Mouse (Mus musculus) fibroblast of lung, adult 2 months (primary cell): ENCODE measurements around the gene Fam102a.
A peak's percentile ranks its signal among the peaks of the same experiment; 100 is the strongest.

ENCODE experiments used
- DNase-seq: peaks from one replicate; pipeline ENCODE4 v3.0.0-alpha.2; 2011; ENCODE audit warnings: low read depth

Fam102a gene

DNA sequence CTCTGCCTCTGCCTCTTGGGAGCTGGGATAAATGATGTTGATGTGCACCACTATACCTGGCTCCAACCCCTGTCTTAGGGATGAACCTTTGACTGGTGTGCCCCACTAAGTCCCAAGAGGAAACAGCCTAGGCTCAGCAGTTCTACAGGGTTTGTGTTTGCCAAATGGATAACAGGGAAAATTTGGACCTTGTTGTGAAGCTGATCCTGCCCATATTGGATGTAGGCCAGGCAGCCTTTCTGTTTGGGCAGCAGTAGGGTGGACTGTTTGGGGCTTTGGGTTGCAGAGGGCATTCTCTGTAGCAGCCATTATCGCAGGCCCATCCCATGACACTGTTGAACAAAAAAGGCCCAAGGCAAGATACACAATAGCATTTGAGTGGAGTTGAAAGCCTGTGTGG is 11.8 kb downstream of the Fam102a start:
- no peak for DNase-seq

DNA sequence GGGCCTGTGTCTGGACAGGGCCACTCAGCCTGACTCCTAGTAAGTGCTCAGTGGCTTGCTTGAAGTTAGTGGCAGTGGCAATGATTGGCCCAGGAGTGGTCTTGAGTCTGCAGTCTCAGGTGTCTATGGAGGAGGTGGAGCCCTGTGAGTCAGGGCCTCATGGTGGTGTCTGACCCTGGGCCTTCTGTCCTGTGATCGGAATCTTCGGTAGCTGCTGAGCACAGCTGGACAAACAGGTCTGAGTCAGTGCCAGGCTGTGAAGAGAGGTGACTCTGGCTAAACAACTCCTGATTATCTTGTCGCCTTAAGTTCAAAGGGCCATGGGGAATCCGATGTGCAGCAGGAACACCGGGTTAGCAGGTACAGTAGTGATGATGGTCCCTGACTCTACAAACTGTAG is 12.2 kb downstream of the Fam102a start:
- no peak for DNase-seq

DNA sequence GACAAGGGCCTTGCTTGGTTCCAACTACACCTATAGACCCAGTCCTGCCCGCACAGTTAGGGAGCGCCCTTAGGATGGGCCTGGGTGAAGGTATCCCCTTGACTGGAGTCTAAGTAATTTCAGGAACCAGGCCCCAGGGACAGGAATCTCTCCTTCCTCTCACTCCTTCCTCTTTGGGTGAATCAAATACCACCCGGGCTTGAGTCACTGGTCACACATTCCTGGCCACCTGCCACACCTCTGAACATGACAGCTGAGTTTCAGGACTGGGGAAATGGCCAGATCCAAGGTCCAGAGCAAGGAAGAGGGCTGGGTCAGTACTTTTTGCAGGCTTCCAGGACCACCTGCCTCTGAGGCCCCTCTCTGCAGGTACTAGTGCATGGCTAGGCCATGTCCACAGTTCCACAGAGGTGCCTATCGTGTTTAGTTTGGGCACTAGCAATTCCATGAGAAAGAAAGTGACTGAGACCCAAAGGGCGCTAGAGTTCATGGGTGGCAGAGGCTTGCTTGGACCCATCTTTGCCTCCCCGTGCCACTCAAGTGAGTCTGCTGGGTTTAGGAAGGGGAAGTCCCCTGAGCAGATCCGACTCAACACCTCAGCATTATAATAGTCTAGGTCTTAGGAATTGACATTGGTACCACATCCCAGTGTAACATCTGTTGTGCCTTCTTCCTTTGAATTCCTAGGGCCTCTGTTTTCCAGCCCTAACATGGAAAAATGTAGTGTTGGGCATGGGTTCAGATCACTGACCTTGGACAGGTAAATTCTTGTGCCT is 13.0 kb downstream of the Fam102a start:
- DNase-seq: no peak

DNA sequence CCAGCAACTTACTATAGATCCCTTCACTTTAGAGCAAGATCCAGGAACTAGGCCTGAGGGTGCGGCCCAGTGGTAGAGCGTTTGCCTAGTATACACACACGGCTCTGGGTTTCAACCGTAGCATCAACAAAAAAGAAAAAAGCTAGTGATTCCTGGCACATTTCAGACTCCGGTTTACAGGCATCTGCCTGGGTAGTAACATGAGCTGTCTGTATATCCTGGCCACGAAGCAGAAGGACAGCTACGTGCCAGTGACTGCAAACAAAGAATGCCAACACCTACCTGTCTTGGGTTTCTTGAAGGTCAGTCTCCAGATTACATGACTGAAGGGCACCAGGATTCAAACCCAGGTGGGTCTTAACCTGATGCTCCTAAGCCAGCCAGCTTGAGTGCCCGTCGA is 14.0 kb downstream of the Fam102a start:
- no peak for DNase-seq

DNA sequence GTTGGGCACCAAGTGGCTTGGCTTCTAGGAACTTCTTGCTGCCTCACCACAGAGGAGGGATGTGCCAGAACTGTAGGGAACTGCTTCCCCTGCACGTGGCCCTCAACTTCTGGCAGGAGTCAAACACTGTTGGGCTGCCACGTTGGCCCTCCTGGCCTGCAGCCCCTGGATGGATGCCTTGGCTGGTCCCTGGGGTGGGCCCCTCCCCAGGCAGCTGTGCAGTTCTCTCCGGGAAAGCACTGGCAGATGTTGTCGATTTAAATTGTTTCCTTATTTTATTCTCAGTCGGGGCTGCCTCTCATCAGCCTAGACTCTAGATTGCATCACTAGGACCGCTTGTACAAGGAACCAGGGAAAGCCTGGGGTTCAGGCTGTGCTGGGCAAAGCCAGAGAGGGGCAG is 14.6 kb downstream of the Fam102a start:
- peak; percentile 95 for DNase-seq

DNA sequence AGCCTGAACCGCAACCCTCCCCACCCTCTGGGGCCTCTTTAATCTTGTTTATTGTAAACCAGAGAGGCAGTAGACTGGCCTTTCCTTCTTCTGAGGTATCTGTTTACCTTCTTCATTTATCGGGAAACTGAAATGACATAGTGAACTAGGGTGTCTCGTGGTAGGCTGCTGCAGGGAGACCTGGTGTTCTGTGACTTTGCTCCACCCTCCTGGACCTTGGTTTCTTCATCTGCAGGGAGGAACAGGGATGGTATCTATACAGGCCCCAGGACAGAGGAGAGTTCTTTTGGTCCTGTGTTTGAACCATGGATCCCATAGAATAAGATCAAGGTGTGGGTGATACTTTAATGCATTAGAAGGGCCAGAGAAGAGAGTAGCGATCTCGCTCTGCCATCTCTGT is 16.1 kb downstream of the Fam102a start:
- no peak for DNase-seq

DNA sequence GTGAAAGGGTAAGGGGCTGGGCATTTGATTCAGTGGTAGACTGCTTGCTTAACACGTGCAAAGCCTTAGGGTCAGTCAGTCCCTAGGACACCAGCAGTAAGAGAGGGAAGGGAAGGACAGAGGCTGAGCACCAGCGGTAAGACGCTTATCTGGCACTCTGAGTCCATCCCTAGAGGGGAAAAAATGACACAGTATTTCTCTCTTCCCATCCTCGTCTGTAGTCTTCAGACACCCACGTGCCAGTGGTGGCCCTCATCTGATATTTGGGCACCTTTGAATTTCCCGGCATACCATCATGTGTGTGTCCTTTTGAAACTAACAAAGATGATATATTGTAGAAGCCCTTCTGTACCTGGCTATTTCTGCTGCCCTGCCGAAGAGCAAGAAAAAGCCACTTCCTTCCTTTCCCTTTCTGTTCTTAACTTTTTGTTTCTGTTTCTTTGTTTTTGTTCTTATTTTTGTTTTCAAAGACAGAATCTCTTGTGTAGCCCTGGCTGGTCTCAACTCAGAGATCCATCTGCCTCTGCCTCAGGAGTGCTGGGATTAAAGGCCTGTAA is 18.5 kb downstream of the Fam102a start:
- DNase-seq: no peak

DNA sequence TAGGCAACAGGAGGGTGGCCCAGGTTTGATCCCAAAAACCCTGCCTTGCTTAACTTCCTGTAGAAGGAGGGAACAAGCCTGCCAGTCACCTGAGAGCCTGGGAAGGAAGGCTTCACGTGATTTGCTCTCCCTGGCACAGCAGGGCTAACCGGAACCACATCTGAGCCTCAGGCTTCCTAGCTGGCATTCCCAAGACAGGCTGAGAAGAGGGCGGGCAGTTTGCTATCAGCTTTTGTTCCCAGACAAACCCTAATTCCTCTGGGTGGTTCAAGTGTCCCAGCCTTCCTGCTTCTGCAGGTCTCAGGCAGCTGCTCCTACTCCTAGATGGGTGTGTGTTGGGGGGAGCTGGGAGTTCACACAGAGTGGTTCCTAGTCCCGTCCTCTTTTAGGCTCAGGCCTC is 20.4 kb downstream of the Fam102a start:
- DNase-seq: peak; percentile 73

DNA sequence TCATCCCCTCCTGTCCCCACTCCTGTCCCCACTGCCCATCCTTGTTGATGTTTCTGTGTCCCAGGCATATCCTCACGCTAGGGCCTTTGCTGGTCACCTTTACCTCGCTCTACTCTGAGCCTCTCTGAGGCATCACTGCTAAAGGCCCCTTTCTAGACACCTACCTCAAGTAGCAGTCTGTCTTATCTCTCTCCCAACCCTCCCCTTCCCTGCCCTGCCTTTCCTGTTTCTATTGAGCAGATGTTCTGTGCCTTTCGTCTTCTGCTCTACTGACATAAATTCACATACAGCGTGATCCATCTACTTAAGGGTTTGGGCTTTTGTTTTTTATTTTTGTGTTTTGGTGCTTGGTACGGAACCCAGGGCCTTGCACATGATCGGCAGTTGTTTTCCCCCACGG is 20.9 kb downstream of the Fam102a start:
- no peak for DNase-seq

DNA sequence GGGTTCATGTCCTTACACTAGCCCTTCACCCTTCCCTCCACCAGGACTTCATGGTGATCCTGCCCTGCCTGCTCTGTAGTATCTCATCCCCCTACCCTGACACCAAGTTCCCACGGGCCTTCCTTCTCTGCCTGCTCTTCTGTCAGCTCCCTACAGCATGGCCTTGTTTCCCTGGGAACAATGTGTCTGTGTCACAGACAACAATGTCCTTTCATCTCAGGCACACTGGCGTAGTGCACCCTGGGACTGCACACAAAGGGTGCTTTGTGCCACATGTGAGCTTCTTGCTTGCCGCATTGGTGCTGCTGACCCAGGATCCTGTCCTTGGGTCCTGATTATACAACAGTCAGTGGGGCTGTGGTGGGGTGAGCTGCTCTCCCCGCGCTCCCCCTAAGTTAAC is 24.4 kb downstream of the Fam102a start:
- no peak for DNase-seq

DNA sequence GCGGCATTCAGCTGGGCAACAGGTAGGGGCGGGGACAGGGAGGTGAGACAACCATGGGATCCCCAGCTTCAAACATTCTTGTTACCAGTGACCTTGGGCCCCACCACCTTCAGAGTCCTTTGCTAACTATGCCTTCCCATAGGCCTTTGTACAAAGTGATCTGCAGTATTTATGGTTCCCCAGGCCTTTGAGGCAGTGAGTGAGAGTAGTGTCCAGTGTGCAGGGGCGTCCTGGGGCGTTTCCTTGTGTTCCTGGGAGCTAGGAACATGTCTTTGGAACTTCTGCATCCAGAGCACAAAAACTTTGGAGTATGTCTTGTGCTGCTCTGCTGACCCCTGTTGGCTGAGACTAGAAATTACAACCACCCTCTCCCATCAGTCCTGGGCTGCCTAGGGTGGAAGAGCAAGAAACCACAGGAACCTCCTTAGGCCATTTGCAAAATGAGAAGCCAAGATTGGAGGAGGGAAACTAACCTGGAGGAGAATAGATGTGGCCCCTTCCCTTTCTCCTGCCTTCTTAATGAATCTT is 31.5 kb downstream of the Fam102a start:
- DNase-seq: no peak

DNA sequence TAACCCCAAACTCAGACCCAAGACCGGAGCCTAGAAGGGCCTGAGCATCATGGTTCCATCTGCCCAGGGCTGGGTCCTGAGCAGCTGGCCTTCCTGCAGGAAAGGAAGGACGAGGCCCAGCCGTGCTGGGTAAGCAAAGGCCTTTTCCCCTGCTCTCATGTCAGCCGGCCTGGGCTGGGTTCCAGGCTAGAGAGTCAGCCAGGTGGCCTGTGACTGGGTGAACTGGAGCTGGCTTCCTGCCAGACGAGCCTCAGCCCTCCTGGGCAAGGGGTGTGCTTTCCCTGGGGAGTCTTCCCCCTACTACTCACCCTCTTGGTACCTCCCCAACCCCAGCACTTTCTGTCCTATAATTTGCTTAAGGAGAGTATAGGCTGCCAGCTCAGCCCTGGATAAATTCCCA is 33.0 kb downstream of the Fam102a start:
- DNase-seq: no peak

DNA sequence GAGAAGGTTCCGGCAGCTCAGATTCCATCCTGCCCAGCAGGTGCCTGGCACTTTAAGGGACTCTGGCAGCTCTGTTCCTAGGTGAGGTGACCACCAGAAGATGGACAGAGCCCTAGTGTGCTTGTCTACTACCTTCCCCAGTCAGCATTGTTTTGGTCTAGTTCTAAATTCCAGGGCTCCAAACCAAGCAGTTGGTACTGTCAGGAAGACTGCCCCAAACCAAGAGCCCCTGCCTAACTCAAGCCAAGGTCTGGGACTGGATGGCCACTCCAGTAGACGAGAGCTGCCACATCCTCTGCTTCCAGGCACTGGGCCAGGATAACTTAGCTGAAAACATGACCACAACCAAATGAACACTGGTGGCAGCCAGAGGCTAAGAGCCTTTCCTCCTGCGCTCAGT is 33.8 kb downstream of the Fam102a start:
- DNase-seq: no peak

DNA sequence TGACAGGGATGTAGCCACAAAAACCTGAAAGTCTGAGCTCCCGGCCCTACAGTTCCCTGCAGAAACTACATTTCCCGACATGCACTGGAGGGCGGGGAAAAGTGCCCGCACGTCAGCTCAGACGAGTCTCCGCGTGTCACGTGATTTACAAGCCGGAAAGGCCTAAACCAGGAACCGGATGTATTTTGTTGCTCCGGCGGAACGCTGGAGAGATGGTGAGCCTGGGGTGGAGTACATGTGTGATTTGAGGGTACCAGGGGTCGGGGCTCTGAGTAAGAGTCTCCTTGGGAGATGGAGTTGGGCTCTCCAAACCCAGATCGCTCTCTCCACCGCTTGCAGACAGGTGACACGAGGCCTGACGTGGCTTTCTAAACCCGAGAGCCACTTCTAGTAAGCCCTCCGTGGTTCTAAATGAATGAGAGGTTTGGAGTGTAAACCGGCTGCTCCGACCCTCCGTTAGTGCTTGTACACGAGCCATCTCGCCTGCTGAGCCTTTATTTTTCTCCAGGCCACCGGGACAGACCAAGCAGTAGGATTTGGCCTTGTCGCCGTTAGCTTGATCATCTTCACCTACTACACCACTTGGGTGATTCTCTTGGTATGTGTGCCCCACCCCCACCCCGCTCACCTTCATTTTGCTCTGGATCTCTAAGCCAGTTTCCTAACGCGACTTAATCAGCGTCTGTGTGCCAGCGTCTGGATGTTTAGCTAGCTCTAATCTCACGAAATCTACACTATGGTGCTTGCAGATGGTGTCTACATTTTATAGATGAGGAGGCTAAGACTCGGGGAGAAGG is 35.8 kb downstream of the Fam102a start, which contains the start of gene Dpm2:
Gene Dpm2, plus strand, starts transcription at position 161 of the 797 bp plus-strand sequence.
- peak; percentile 73 for DNase-seq

DNA sequence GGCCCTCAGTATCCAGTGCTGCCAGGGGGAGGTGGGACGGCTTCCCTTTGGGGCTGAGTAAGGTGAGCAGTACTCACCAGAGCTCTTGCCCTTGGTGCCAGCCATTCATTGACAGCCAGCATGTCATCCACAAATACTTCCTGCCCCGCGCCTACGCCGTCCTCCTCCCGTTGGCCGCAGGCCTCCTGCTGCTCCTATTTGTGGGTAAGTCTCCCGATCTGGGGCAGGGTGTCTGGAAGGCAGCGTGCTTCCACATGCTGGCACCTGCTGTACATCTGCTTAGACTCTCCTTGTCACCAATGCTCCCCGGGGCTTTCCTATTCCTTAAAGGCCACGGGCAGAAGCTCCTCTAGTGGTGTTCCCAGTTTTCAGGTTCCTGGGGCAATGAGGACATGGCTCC is 37.1 kb downstream of the Fam102a start:
- DNase-seq: no peak

DNA sequence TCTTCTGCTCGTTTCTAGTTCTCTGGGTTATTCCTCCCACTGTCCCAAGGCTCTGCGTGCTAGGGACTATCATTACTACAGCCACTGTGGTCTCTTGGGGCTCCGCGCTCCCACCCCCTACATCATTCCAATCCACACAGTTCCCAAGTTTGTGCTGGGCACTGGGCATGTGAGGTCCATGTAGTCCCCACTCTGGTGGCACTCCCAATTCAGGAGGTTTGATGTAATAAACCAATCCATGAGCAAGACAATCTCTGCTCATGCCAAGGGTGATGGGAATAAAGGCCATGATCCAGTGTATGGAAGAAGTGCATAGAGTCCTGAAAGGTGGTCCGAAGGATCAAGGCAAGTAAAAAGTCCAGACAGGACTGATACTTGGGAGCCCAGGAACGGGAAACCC is 39.4 kb downstream of the Fam102a start, which contains the start of gene Pip5kl1:
Gene Pip5kl1, plus strand, starts transcription at position 301 of the 400 bp plus-strand sequence.
- DNase-seq: no peak

DNA sequence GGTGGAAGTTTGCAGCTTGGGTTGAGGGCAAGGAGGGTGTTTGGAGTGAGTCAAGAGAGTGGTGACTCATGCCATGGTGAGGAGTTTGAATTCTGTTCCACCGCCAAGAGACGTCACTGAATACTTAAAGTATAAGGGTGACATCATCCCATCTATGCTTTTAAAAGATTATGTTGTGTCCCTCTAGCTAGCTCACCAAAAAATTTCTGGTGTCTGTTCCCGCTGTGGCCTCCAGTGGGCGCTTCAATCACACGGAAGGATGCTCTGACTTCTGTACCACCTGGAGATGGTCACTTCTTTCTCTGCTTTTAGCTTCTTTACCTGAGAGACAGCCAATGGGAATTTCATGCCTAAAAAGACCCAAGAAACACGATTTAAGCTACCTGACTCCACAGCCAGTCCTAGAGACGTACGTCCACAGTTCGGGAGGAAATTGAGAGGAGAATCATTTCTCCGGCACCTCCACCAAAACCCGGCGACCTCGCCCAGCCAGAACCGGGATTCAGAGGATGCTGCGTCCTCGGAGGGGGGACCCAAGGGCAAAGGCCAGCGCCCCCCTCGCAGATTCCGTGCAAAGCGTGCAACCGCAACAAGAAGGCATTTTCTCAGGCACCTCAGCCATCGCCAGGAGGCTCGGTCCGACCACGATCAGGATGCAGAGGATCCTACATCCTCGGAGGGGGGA is 39.9 kb downstream of the Fam102a start:
- DNase-seq: no peak

DNA sequence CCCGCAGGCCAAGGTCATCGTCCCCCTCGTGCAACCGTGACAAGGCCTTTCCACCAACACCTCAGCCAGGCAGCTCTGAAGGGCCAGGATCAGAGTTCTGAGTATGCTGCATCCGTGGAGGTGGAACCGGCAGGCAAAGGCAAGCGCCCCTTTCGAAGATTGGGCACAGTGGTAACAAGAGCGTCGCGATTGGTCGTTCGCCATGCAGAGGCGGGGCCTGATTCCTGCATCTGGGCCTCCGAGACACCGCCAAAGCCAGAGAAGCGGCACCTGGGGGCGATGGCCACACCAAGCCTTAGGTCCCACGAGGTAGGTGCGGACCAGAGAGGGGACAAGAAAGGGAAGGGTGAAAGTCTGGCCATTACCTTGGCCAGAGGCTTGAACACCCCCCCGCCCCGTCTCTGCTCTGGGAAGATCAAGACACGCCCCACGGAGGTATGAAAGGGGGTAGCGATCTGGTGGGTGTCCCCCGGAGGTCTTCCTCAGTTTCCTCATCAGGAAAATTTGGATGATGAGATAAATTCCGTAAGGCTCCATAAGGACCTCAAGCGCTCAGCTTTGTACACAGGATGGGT is 40.5 kb downstream of the Fam102a start, which contains the start of gene 9430097D07Rik:
Gene 9430097D07Rik, minus strand, starts transcription at position 99 of the 575 bp plus-strand sequence.
- DNase-seq: no peak

DNA sequence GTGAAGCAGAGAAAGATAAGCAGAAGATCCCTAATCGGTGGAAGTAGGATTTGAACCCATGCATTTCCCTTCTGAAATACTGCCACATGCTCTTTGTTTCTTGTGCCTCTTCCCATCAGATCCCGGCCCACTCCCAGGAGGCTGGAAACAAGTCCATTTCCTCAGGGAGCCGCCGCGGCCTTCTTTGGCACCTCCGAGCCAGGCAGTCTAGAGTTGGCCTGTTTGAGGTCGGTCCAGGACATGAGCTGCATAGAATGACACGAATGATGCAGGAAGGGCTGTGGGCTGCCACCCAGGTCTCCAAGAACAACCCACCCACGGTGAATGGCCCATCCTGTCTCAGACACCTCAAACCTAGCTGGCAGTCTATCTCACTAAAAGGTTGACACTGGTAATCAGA is 41.4 kb downstream of the Fam102a start:
- DNase-seq: no peak

DNA sequence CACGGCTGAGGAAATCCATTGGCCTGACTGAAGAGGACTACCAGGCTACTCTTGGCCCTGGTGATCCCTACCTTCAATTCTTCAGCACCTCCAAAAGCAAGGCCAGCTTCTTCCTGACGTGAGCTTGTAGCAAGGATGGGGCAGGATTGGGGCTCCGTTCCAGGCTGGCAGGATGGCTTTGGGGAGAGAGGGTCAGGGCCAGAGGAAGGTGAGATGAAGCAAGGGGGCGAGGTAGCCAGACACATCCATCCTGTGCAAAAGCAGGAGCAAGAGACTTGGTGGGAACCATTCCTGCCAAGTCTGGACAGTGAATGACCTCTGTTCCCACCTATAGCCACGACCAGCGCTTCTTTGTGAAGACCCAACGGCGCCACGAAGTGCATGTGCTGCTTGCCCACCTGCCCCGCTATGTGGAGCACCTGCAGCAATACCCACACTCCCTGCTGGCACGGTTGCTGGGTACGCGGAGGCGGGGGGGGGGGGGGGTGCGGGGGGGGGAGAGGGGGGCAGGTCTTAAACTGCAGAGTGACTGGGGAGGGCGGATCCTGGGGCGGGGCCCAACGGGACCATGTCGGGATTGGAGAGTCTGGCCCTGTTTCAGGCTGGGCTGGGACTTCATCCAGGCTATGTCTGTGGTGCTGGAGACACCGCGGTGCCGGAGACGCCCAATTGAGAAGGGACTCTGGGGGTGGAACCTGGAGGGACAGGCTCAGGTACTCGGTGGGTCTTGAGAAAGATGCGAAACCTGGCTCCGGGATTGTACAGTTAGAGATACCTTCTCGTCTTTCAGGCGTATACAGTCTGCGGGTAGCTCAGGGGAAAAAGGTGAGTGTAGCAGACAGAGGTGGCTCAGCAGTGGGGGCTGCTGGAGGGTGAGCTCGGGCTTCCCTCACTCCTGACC is 43.3 kb downstream of the Fam102a start:
- DNase-seq: no peak
